Mouse (Mus musculus): Measurements from ENCODE around the gene Mfsd4b5. TPM values are rescaled to one million over a fixed set of nuclear protein-coding genes. Genes with fewer than 3 reads are reported as not detected.
"Not testable (repeated sequence)": the region's sequence is repeated elsewhere in the genome, so short reads cannot be mapped to it uniquely, and the experiment has no call there.

Gene Mfsd4b5
- total RNA-seq, 1 experiment: 0.18 TPM

GRCm38 (mm10) chr10:39956340-39956878, 30.0 kb downstream of the Mfsd4b5 start:
- DNase-seq (ENCODE audit: low read depth, low spot score): no peak
- Histone ChIP-seq H3K36me3 (ENCODE audit: control insufficient read depth, insufficient read depth, low read length, poor library complexity, severe bottlenecking) (no peaks in the 10 kb centered on the region), H3K9ac (ENCODE audit: insufficient read depth, low read depth, low read length, poor library complexity, severe bottlenecking) (no peak overlapping the region), H3K27ac (ENCODE audit: insufficient read depth, low read depth, low read length, poor library complexity, severe bottlenecking) (no peak overlapping the region), H3K4me1 (ENCODE audit: control insufficient read depth in 2 of 2, insufficient read depth in 2 of 2, low read length in 2 of 2, poor library complexity in 1 of 2) (no peaks in the 10 kb centered on the region), H3K9me3 (ENCODE audit: control insufficient read depth, insufficient read depth, low read depth, low read length) (no peaks in the 10 kb centered on the region), H3K4me3 (ENCODE audit: insufficient read depth in 1 of 2, low read depth in 1 of 2, low read length in 2 of 2, poor library complexity in 1 of 2, severe bottlenecking in 1 of 2) (no peak overlapping the region)
- TF ChIP-seq ZNF384 (IDR thresholded peaks at IDR 0.05; ENCODE audit: low read depth, low read length): no peak
- no peak for TF ChIP-seq MAFK (IDR thresholded peaks at IDR 0.05; ENCODE audit: insufficient read depth, low read depth, low read length)
- no peak for TF ChIP-seq CHD2 (IDR thresholded peaks at IDR 0.05; ENCODE audit: low read depth, low read length)
- no peak for TF ChIP-seq HCFC1 (IDR thresholded peaks at IDR 0.05; ENCODE audit: borderline replicate concordance, insufficient read depth, low read length)
- TF ChIP-seq ZC3H11A (IDR thresholded peaks at IDR 0.05; ENCODE audit: borderline replicate concordance, low read depth, low read length): no peak
- in situ Hi-C loops (cut with MboI; ENCODE audit: low sequenced_read_pairs in 2 of 2, unreplicated experiment in 2 of 2): loop anchor here in 1 of 2 experiments (5.0 kb wide), 1 partner anchor 256 kb away; no protein-coding TSS in a partner anchor

- no peak overlapping the region for H3K9ac ChIP-seq (ENCODE audit: insufficient read depth, low read depth, low read length, poor library complexity, severe bottlenecking)
- H3K9me3 ChIP-seq (ENCODE audit: control insufficient read depth, insufficient read depth, low read depth, low read length): no peaks in the 10 kb centered on the region
- H3K36me3 ChIP-seq (ENCODE audit: control insufficient read depth, insufficient read depth, low read length, poor library complexity, severe bottlenecking): no peaks in the 10 kb centered on the region
- in situ Hi-C loops (cut with MboI; ENCODE audit: low sequenced_read_pairs in 2 of 2, unreplicated experiment in 2 of 2): loop anchor here in 1 of 2 experiments (5.0 kb wide), 1 partner anchor 257 kb away; no protein-coding TSS in a partner anchor
- TF ChIP-seq ZNF384 (IDR thresholded peaks at IDR 0.05; ENCODE audit: low read depth, low read length) (no peak), MAFK (IDR thresholded peaks at IDR 0.05; ENCODE audit: insufficient read depth, low read depth, low read length) (no peak)
- DNase-seq (ENCODE audit: low read depth, low spot score): no peak
- no peaks in the 10 kb centered on the region for H3K4me1 ChIP-seq (ENCODE audit: control insufficient read depth in 2 of 2, insufficient read depth in 2 of 2, low read length in 2 of 2, poor library complexity in 1 of 2)
- H3K27ac ChIP-seq (ENCODE audit: insufficient read depth, low read depth, low read length, poor library complexity, severe bottlenecking): no peak overlapping the region
- no peak overlapping the region for H3K4me3 ChIP-seq (ENCODE audit: insufficient read depth in 1 of 2, low read depth in 1 of 2, low read length in 2 of 2, poor library complexity in 1 of 2, severe bottlenecking in 1 of 2)
Observed at GRCm38 (mm10) chr10:39955163-39955562, 31.3 kb downstream of the Mfsd4b5 start.

- TF ChIP-seq HCFC1 (IDR thresholded peaks at IDR 0.05; ENCODE audit: borderline replicate concordance, insufficient read depth, low read length): no peak
- TF ChIP-seq CHD2 (IDR thresholded peaks at IDR 0.05; ENCODE audit: low read depth, low read length): no peak
- TF ChIP-seq ZC3H11A (IDR thresholded peaks at IDR 0.05; ENCODE audit: borderline replicate concordance, low read depth, low read length): no peak
- no peak for TF ChIP-seq MAFK (IDR thresholded peaks at IDR 0.05; ENCODE audit: insufficient read depth, low read depth, low read length)
- TF ChIP-seq ZNF384 (IDR thresholded peaks at IDR 0.05; ENCODE audit: low read depth, low read length): no peak
- DNase-seq (ENCODE audit: low read depth, low spot score): no peak
- in situ Hi-C loops (cut with MboI; ENCODE audit: low sequenced_read_pairs in 2 of 2, unreplicated experiment in 2 of 2): no loop called here
Observed at GRCm38 (mm10) chr10:39949377-39949954, 37.0 kb downstream of the Mfsd4b5 start.

GRCm38 (mm10) chr10:39947195-39947594, 39.3 kb downstream of the Mfsd4b5 start:
- H3K4me3 ChIP-seq (ENCODE audit: insufficient read depth in 1 of 2, low read depth in 1 of 2, low read length in 2 of 2, poor library complexity in 1 of 2, severe bottlenecking in 1 of 2); H3K27ac ChIP-seq (ENCODE audit: insufficient read depth, low read depth, low read length, poor library complexity, severe bottlenecking); H3K9ac ChIP-seq (ENCODE audit: insufficient read depth, low read depth, low read length, poor library complexity, severe bottlenecking); H3K36me3 ChIP-seq (ENCODE audit: control insufficient read depth, insufficient read depth, low read length, poor library complexity, severe bottlenecking); in situ Hi-C loops (cut with MboI; ENCODE audit: low sequenced_read_pairs in 2 of 2, unreplicated experiment in 2 of 2); H3K9me3 ChIP-seq (ENCODE audit: control insufficient read depth, insufficient read depth, low read depth, low read length); DNase-seq (ENCODE audit: low read depth, low spot score); H3K4me1 ChIP-seq (ENCODE audit: control insufficient read depth in 2 of 2, insufficient read depth in 2 of 2, low read length in 2 of 2, poor library complexity in 1 of 2): not testable (repeated sequence)

More at GRCm38 (mm10) chr10:39949377-39949954, 37.0 kb downstream of the Mfsd4b5 start:
- H3K4me3 ChIP-seq (ENCODE audit: insufficient read depth in 1 of 2, low read depth in 1 of 2, low read length in 2 of 2, poor library complexity in 1 of 2, severe bottlenecking in 1 of 2): no peak overlapping the region
- H3K4me1 ChIP-seq (ENCODE audit: control insufficient read depth in 2 of 2, insufficient read depth in 2 of 2, low read length in 2 of 2, poor library complexity in 1 of 2): no peaks in the 10 kb centered on the region
- H3K27ac ChIP-seq (ENCODE audit: insufficient read depth, low read depth, low read length, poor library complexity, severe bottlenecking): no peak overlapping the region
- no peak overlapping the region for H3K9ac ChIP-seq (ENCODE audit: insufficient read depth, low read depth, low read length, poor library complexity, severe bottlenecking)
- no peaks in the 10 kb centered on the region for H3K9me3 ChIP-seq (ENCODE audit: control insufficient read depth, insufficient read depth, low read depth, low read length)
- H3K36me3 ChIP-seq (ENCODE audit: control insufficient read depth, insufficient read depth, low read length, poor library complexity, severe bottlenecking): no peaks in the 10 kb centered on the region

- Histone ChIP-seq H3K27ac (ENCODE audit: insufficient read depth, low read depth, low read length, poor library complexity, severe bottlenecking) (no peak overlapping the region), H3K36me3 (ENCODE audit: control insufficient read depth, insufficient read depth, low read length, poor library complexity, severe bottlenecking) (no peaks in the 10 kb centered on the region), H3K4me1 (ENCODE audit: control insufficient read depth in 2 of 2, insufficient read depth in 2 of 2, low read length in 2 of 2, poor library complexity in 1 of 2) (no peaks in the 10 kb centered on the region), H3K9me3 (ENCODE audit: control insufficient read depth, insufficient read depth, low read depth, low read length) (no peaks in the 10 kb centered on the region), H3K9ac (ENCODE audit: insufficient read depth, low read depth, low read length, poor library complexity, severe bottlenecking) (no peak overlapping the region), H3K4me3 (ENCODE audit: insufficient read depth in 1 of 2, low read depth in 1 of 2, low read length in 2 of 2, poor library complexity in 1 of 2, severe bottlenecking in 1 of 2) (no peak overlapping the region)
- in situ Hi-C loops (cut with MboI; ENCODE audit: low sequenced_read_pairs in 2 of 2, unreplicated experiment in 2 of 2): no loop called here
- TF ChIP-seq CHD2 (IDR thresholded peaks at IDR 0.05; ENCODE audit: low read depth, low read length): no peak
- TF ChIP-seq HCFC1 (IDR thresholded peaks at IDR 0.05; ENCODE audit: borderline replicate concordance, insufficient read depth, low read length): no peak
- no peak for TF ChIP-seq ZC3H11A (IDR thresholded peaks at IDR 0.05; ENCODE audit: borderline replicate concordance, low read depth, low read length)
- TF ChIP-seq MAFK (IDR thresholded peaks at IDR 0.05; ENCODE audit: insufficient read depth, low read depth, low read length): no peak
- TF ChIP-seq ZNF384 (IDR thresholded peaks at IDR 0.05; ENCODE audit: low read depth, low read length): no peak
- DNase-seq (ENCODE audit: low read depth, low spot score): no peak
Observed at GRCm38 (mm10) chr10:39936553-39936952, 49.9 kb downstream of the Mfsd4b5 start.

All from ES-E14 (cell line).